In genomic region chr1:172512962-172513361, GRCm38 (mm10) we compare ENCODE assay signal across 8 mouse cellular contexts. TPM values are rescaled to one million over a fixed set of nuclear protein-coding genes. Genes with fewer than 3 reads are reported as not detected.
DNase-seq lines count a peak whose midpoint lies in the region; ATAC-seq and TF ChIP-seq lines count a peak whose summit lies in the region.

No protein-coding gene starts in this region.

- no peak overlapping the region for H3K4me3 ChIP-seq in ES-Bruce4 (ENCODE audit: low read depth, low read length)
- no peak overlapping the region for H3K4me3 ChIP-seq in heart, embryonic 11.5 days (ENCODE audit: low read depth, low read length)
- no peak overlapping the region for H3K4me3 ChIP-seq in lung, embryonic 16.5 days (ENCODE audit: low read length)
- 0 out of 2 replicates have a peak overlapping the region, but pooled peaks have one; percentile 5 for H3K4me3 ChIP-seq in olfactory bulb, adult 2 months (ENCODE audit: insufficient read depth, low read depth, low read length)

- peaks cover 2% of the 10 kb centered on the region for H3K4me1 ChIP-seq in ES-Bruce4 (ENCODE audit: control insufficient read depth, insufficient read depth, low read length)
- H3K4me1 ChIP-seq in heart, embryonic 11.5 days (ENCODE audit: control insufficient read depth, insufficient read depth, low read length): peaks cover 22% of the 10 kb centered on the region
- peaks cover 39% of the 10 kb centered on the region for H3K4me1 ChIP-seq in lung, embryonic 16.5 days (replicated peaks; ENCODE audit: control insufficient read depth, insufficient read depth, low read length)
- peaks cover 11% of the 10 kb centered on the region for H3K4me1 ChIP-seq in olfactory bulb, adult 2 months (ENCODE audit: control insufficient read depth, insufficient read depth, low read length)

- peak; percentile 37 for TF ChIP-seq CTCF in ES-Bruce4 (IDR thresholded peaks at IDR 0.05; ENCODE audit: low read depth, low read length)
- TF ChIP-seq CTCF in olfactory bulb, adult 2 months (IDR thresholded peaks at IDR 0.05; ENCODE audit: insufficient read depth, low read depth, low read length): no peak

- no peak for TF ChIP-seq EP300 in ES-Bruce4 (IDR thresholded peaks at IDR 0.05; ENCODE audit: insufficient read depth, low read depth, low read length)

- ATAC-seq in heart, embryonic 11.5 days (replicated peaks; ENCODE audit: insufficient number of reproducible peaks, low FRiP score, low TSS enrichment): 0 out of 2 replicates have a peak, but pooled peaks have one; percentile 8
- ATAC-seq in lung, embryonic 16.5 days (ENCODE audit: low read depth): peak; percentile 34; the same call in 1 of the 2 replicates

- no peak for TF ChIP-seq POLR2A in ES-Bruce4 (IDR thresholded peaks at IDR 0.05; ENCODE audit: insufficient read depth, low read length)
- no peak for TF ChIP-seq POLR2A in olfactory bulb, adult 2 months (IDR thresholded peaks at IDR 0.05; ENCODE audit: insufficient read depth, low read depth, low read length)

- H3K36me3 ChIP-seq in ES-Bruce4 (ENCODE audit: control insufficient read depth, insufficient read depth, low read length, poor library complexity, severe bottlenecking): no peaks in the 10 kb centered on the region
- no peaks in the 10 kb centered on the region for H3K36me3 ChIP-seq in heart, embryonic 11.5 days (ENCODE audit: control insufficient read depth, insufficient read depth, low read length)
- H3K36me3 ChIP-seq in lung, embryonic 16.5 days (ENCODE audit: control insufficient read depth, insufficient read depth, low read length): peaks cover 11% of the 10 kb centered on the region

- H3K27me3 ChIP-seq in ES-Bruce4 (ENCODE audit: control insufficient read depth, insufficient read depth, low read length, poor library complexity, severe bottlenecking): no peaks in the 10 kb centered on the region
- H3K27me3 ChIP-seq in heart, embryonic 11.5 days (ENCODE audit: control insufficient read depth, insufficient read depth, low read length): no peaks in the 10 kb centered on the region
- H3K27me3 ChIP-seq in lung, embryonic 16.5 days (ENCODE audit: control insufficient read depth, insufficient read depth, low read depth, low read length): no peaks in the 10 kb centered on the region

- 0 out of 2 replicates have a peak overlapping the region, but pooled peaks have one; percentile 23 for H3K9ac ChIP-seq in ES-Bruce4 (ENCODE audit: low read depth, poor library complexity, severe bottlenecking)
- H3K9ac ChIP-seq in heart, embryonic 11.5 days (ENCODE audit: low read depth, low read length): peak overlapping the region; percentile 44
- no peak overlapping the region for H3K9ac ChIP-seq in lung, embryonic 16.5 days (ENCODE audit: low read length)

- peak overlapping the region; percentile 49 for H3K4me2 ChIP-seq in heart, embryonic 11.5 days
- H3K4me2 ChIP-seq in lung, embryonic 16.5 days (ENCODE audit: low read depth, low read length): peak overlapping the region; percentile 1; the same call in 1 of the 2 replicates

- WGBS in heart, embryonic 11.5 days (ENCODE audit: insufficient replicate concordance): 26% methylated on average over 13 of the region's 13 CpGs
- 14% methylated on average over 13 of the region's 13 CpGs for WGBS in lung, embryonic 16.5 days
- 40% methylated on average over 13 of the region's 13 CpGs for WGBS in olfactory bulb, adult 2 months

- peak; percentile 79 to 82 for DNase-seq in adrenal gland, postnatal 36 days
- DNase-seq in kidney, adult 8-10 months: peak; percentile 68 to 72
- no peak for DNase-seq in urinary bladder, postnatal 25 days (ENCODE audit: low spot score)
- DNase-seq in urinary bladder, adult 18-20 months (ENCODE audit: low spot score in 2 of 2): no peak

- no peak overlapping the region for H3K27ac ChIP-seq in ES-Bruce4 (ENCODE audit: insufficient read depth, low read length)
- peak overlapping the region; percentile 85 for H3K27ac ChIP-seq in heart, embryonic 11.5 days (ENCODE audit: low read depth, low read length)
- peak overlapping the region; percentile 70 for H3K27ac ChIP-seq in lung, embryonic 16.5 days (ENCODE audit: low read length)
- H3K27ac ChIP-seq in olfactory bulb, adult 2 months (ENCODE audit: insufficient read depth, low read depth, low read length): no peak overlapping the region

- no peaks in the 10 kb centered on the region for H3K9me3 ChIP-seq in ES-Bruce4 (replicated peaks; ENCODE audit: control insufficient read depth, insufficient read depth, low read length, poor library complexity, severe bottlenecking)
- peaks cover 4% of the 10 kb centered on the region for H3K9me3 ChIP-seq in heart, embryonic 11.5 days (replicated peaks; ENCODE audit: control insufficient read depth, low read length)
- H3K9me3 ChIP-seq in lung, embryonic 16.5 days (ENCODE audit: control insufficient read depth, low read length): peaks cover 4% of the 10 kb centered on the region

RNA-seq across cellular contexts. Expression of gene Cfap45, which starts 7.6 kb away (rescaled TPM):
- 2.1 and 2.3 TPM in 2 replicates for polyA plus RNA-seq in ES-Bruce4 (2011; ENCODE audit: insufficient read depth, insufficient read length, low read depth, missing spikeins)
- under 1 TPM; 0.30 to 0.89 TPM for total RNA-seq in adrenal gland, postnatal 36 days (2021)
- polyA plus RNA-seq in heart, embryonic 11.5 days (2014; fragmentation: Nextera tagmentation; extraction: Ambion mirVana): 2.6 and 2.7 TPM in 2 replicates
- 15.4 and 19.2 TPM in 2 replicates for polyA plus RNA-seq in lung, embryonic 16.5 days (2015; fragmentation: Nextera tagmentation; extraction: Ambion mirVana)
- not detected in 2 replicates for polyA plus RNA-seq in olfactory bulb, adult 2 months (2012; ENCODE audit: insufficient read depth, insufficient read length, low replicate concordance, missing spikeins)

RNA-seq across cellular contexts. Expression of gene Tagln2, which starts 13.1 kb away (rescaled TPM):
- polyA plus RNA-seq in ES-Bruce4 (2011; ENCODE audit: insufficient read depth, insufficient read length, low read depth, missing spikeins): 269 and 312 TPM in 2 replicates
- total RNA-seq in adrenal gland, postnatal 36 days (2021): 10 to 100 TPM; 90.5 to 91.7 TPM
- polyA plus RNA-seq in heart, embryonic 11.5 days (2014; fragmentation: Nextera tagmentation; extraction: Ambion mirVana): 248 and 295 TPM in 2 replicates
- polyA plus RNA-seq in lung, embryonic 16.5 days (2015; fragmentation: Nextera tagmentation; extraction: Ambion mirVana): 662 and 695 TPM in 2 replicates
- not detected in 2 replicates for polyA plus RNA-seq in olfactory bulb, adult 2 months (2012; ENCODE audit: insufficient read depth, insufficient read length, low replicate concordance, missing spikeins)

RNA-seq across cellular contexts. Expression of gene Igsf9, which starts 31.4 kb away (rescaled TPM):
- 40.5 and 40.6 TPM in 2 replicates for polyA plus RNA-seq in ES-Bruce4 (2011; ENCODE audit: insufficient read depth, insufficient read length, low read depth, missing spikeins)
- total RNA-seq in adrenal gland, postnatal 36 days (2021): 1 to 10 TPM; 1.6 to 1.8 TPM
- 9.3 and 12.0 TPM in 2 replicates for polyA plus RNA-seq in heart, embryonic 11.5 days (2014; fragmentation: Nextera tagmentation; extraction: Ambion mirVana)
- polyA plus RNA-seq in lung, embryonic 16.5 days (2015; fragmentation: Nextera tagmentation; extraction: Ambion mirVana): 17.4 and 20.4 TPM in 2 replicates
- polyA plus RNA-seq in olfactory bulb, adult 2 months (2012; ENCODE audit: insufficient read depth, insufficient read length, low replicate concordance, missing spikeins): not detected in 2 replicates

RNA-seq across cellular contexts. Expression of gene Slamf9, which starts 37.8 kb away (rescaled TPM):
- 0.46 and 0.85 TPM in 2 replicates for polyA plus RNA-seq in ES-Bruce4 (2011; ENCODE audit: insufficient read depth, insufficient read length, low read depth, missing spikeins)
- total RNA-seq in adrenal gland, postnatal 36 days (2021): 1 to 10 TPM; 2.3 to 4.5 TPM
- polyA plus RNA-seq in heart, embryonic 11.5 days (2014; fragmentation: Nextera tagmentation; extraction: Ambion mirVana): 1.1 and 1.2 TPM in 2 replicates
- 0.57 and 0.64 TPM in 2 replicates for polyA plus RNA-seq in lung, embryonic 16.5 days (2015; fragmentation: Nextera tagmentation; extraction: Ambion mirVana)
- not detected in 2 replicates for polyA plus RNA-seq in olfactory bulb, adult 2 months (2012; ENCODE audit: insufficient read depth, insufficient read length, low replicate concordance, missing spikeins)

RNA-seq across cellular contexts. Expression of gene Vsig8, which starts 42.8 kb away (rescaled TPM):
- 0.37 TPM in 1 of 2 replicates, not detected in the other for polyA plus RNA-seq in ES-Bruce4 (2011; ENCODE audit: insufficient read depth, insufficient read length, low read depth, missing spikeins)
- total RNA-seq in adrenal gland, postnatal 36 days (2021): under 1 TPM in 1 of 2 experiments, not detected in 1; 0.16 TPM
- 0.28 TPM in 1 of 2 replicates, not detected in the other for polyA plus RNA-seq in heart, embryonic 11.5 days (2014; fragmentation: Nextera tagmentation; extraction: Ambion mirVana)
- polyA plus RNA-seq in lung, embryonic 16.5 days (2015; fragmentation: Nextera tagmentation; extraction: Ambion mirVana): 0.11 and 0.34 TPM in 2 replicates
- not detected in 2 replicates for polyA plus RNA-seq in olfactory bulb, adult 2 months (2012; ENCODE audit: insufficient read depth, insufficient read length, low replicate concordance, missing spikeins)

Comparison
In these comparisons a context has a peak if more than half of its experiments do, and no peak if none do; other contexts are left out.
1. H3K27ac ChIP-seq: peak in heart, embryonic 11.5 days (single experiment) and lung, embryonic 16.5 days (single experiment); none in ES-Bruce4 (single experiment) and olfactory bulb, adult 2 months (single experiment).
2. DNase-seq: peak in adrenal gland, postnatal 36 days (2 of 2) and kidney, adult 8-10 months (2 of 2); none in urinary bladder, postnatal 25 days (single experiment) and urinary bladder, adult 18-20 months (0 of 2).
3. RNA of gene Igsf9, which starts 31.4 kb away (polyA plus RNA-seq): 40.5 to 40.6 TPM in ES-Bruce4, 17.4 to 20.4 TPM in lung, embryonic 16.5 days and 9.3 to 12.0 TPM in heart, embryonic 11.5 days; not detected in olfactory bulb, adult 2 months; every median in the first group is over 10 times any median in the second.